Mouse (Mus musculus) liver, embryonic 15.5 days (tissue): ENCODE data around the gene Hist1h2bc. TPM values are rescaled to one million over a fixed set of nuclear protein-coding genes. Genes with fewer than 3 reads are reported as not detected.

Source experiments
- ATAC-seq: fragments of 200-750 bp; cut with Nextera tagmentation; 2 replicates; pipeline ENCODE4 v1.8.0; 2017; ENCODE audit warnings: moderate number of reproducible peaks, mild to moderate bottlenecking, moderate library complexity; ENCODE audit not compliant: insufficient read depth
- H3K27ac ChIP-seq: fragments of 300-500 bp; sonication (generic); replicated peaks from 2 replicates; pipeline ENCODE4 v1.5.1; 2015; ENCODE audit warnings: mild to moderate bottlenecking, inconsistent platforms
- H3K27me3 ChIP-seq: fragments of 300-500 bp; sonication (generic); 2 replicates; pipeline ENCODE4 v1.6.1; 2015; ENCODE audit warnings: mild to moderate bottlenecking, inconsistent platforms
- H3K36me3 ChIP-seq: fragments of 300-500 bp; sonication (generic); replicated peaks from 2 replicates; pipeline ENCODE4 v1.6.1; 2015; ENCODE audit warnings: moderate library complexity, mild to moderate bottlenecking, inconsistent platforms
- H3K4me1 ChIP-seq: fragments of 300-500 bp; sonication (generic); replicated peaks from 2 replicates; pipeline ENCODE4 v1.6.1; 2015; ENCODE audit warnings: inconsistent platforms
- H3K4me2 ChIP-seq: fragments of 300-500 bp; sonication (generic); 2 replicates; pipeline ENCODE4 v1.6.1; 2015; ENCODE audit warnings: moderate library complexity, mild to moderate bottlenecking, inconsistent platforms
- H3K4me3 ChIP-seq: fragments of 300-500 bp; sonication (generic); replicated peaks from 2 replicates; pipeline ENCODE4 v1.5.1; 2015; ENCODE audit warnings: mild to moderate bottlenecking, inconsistent platforms
- H3K9ac ChIP-seq: fragments of 300-500 bp; sonication (generic); 2 replicates; pipeline ENCODE4 v1.6.1; 2015; ENCODE audit warnings: moderate library complexity, mild to moderate bottlenecking, inconsistent platforms
- H3K9me3 ChIP-seq: fragments of 300-500 bp; sonication (generic); replicated peaks from 2 replicates; pipeline ENCODE4 v1.6.1; 2016; ENCODE audit warnings: inconsistent platforms
- WGBS: fragments of 180-500 bp; shearing (Covaris S2); methylation state at CpG from one replicate; pipeline ENCODE4 v1.1.7; 2015; ENCODE audit warnings: mixed read lengths; ENCODE audit not compliant: insufficient replicate concordance; 5-methylcytosine and 5-hydroxymethylcytosine counted together
- microRNA-seq: library from miRNA; unstranded; fragments of <30 nt; microRNA quantifications from one replicate; pipeline ENCODE4, GENCODE M21; 2016
- polyA plus RNA-seq: library from polyadenylated mRNA; unstranded; fragments of >200 nt; fragmentation: Nextera tagmentation; extraction: Ambion mirVana; gene quantifications from 2 replicates; pipeline ENCODE4 v1.2.1, GENCODE M21; 2015

Hist1h2bc gene
- polyA plus RNA-seq, 1 experiment from 2014 or later = 136 TPM

DNA sequence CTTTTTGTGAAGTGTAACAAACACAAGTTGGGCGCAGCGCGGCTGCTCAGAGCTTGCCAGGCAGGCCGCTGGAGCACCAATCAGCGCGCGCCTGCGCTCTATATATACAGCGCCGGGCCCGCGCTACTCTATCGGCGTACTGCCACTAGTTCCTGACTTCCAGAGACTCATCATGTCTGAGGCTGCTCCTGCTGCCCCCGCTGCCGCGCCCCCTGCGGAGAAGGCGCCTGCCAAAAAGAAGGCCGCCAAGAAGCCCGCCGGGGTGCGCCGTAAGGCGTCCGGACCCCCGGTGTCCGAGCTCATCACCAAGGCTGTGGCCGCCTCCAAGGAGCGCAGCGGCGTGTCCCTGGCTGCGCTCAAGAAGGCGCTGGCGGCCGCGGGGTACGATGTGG, 54.7 kb downstream of the Hist1h2bc start, which contains the start of gene Hist1h1c:
Gene Hist1h1c, plus strand, starts transcription at position 132 of the 392 bp plus-strand sequence.
- H3K9ac ChIP-seq = peak within 1 kb of the TSS; percentile 87
- 1% methylated on average over 38 of the region's 38 CpGs for WGBS
- H3K4me2 ChIP-seq = peak within 1 kb of the TSS; percentile 81
- H3K9me3 ChIP-seq = no peaks in the 10 kb centered on the region
- H3K4me1 ChIP-seq = peaks cover 34% of the 10 kb centered on the region
- no peaks in the 10 kb centered on the region for H3K27me3 ChIP-seq
- H3K36me3 ChIP-seq = no peaks in the 10 kb centered on the region
- ATAC-seq = peak; percentile 77
- peak within 1 kb of the TSS; percentile 100 for H3K27ac ChIP-seq
- H3K4me3 ChIP-seq = peak within 1 kb of the TSS; percentile 60

- Histone ChIP-seq H3K4me2 (peak overlapping the region; percentile 81), H3K9me3 (no peaks in the 10 kb centered on the region), H3K4me3 (peak overlapping the region; percentile 60), H3K27me3 (no peaks in the 10 kb centered on the region), H3K27ac (peak overlapping the region; percentile 100), H3K4me1 (peaks cover 35% of the 10 kb centered on the region), H3K9ac (peak overlapping the region; percentile 87), H3K36me3 (no peaks in the 10 kb centered on the region)
- peak; percentile 81 for ATAC-seq
- under 1% methylated on average over 39 of the region's 39 CpGs for WGBS
Measured at GRCm38 (mm10) chr13:23739069-23739921, 55.3 kb downstream of the Hist1h2bc start.

DNA sequence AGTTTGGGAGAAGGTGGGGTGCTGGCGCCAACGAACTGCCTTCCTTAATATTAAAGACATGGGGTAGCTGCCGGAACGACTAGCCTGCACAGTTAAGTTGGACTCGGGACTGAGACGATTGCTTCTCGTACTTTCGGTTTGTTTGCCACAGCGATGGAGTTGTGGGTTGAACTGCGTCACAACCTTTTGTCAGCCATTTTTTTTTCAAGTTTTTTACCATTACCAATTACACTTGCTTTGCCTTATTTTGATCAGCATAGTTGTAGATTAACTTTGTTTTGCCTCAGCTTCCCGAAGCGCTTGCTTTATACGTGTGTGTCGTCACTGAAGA, 55.9 kb downstream of the Hist1h2bc start:
- Histone ChIP-seq H3K27me3 (no peaks in the 10 kb centered on the region), H3K4me2 (peak overlapping the region; percentile 81), H3K9ac (peak overlapping the region; percentile 87), H3K27ac (peak overlapping the region; percentile 100), H3K9me3 (no peaks in the 10 kb centered on the region), H3K36me3 (no peaks in the 10 kb centered on the region), H3K4me3 (peak overlapping the region; percentile 60), H3K4me1 (peaks cover 39% of the 10 kb centered on the region)
- ATAC-seq = no peak
- WGBS = under 1% methylated on average over 14 of the region's 14 CpGs

DNA sequence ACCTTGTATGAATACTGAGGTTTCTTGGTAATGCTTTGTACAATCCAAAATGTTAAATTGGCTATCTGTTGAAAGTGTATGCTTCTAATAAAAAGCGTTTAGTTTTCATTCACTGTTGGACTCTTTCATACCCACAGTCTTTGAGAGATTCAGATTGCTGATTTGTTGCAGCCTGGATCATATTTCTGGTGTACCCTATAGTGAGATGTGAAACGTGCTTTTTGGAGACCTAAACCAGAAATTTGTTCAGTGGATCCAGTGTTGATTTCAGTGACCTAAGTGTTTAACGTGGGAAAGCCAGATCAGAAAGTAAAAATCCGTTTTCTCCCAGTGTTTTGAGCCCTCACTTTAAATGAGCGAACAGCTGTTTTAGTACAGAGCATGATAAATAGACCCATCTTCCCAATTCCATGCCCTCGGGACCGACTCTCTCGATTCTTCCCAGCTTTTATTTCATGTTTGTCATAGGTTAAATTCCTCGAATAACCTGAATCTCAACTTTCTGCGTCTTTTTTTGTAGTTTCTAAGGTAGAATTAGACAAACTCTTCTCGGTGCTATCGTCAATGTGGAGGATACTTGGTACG, 56.3 kb downstream of the Hist1h2bc start:
- no peak for ATAC-seq

DNA sequence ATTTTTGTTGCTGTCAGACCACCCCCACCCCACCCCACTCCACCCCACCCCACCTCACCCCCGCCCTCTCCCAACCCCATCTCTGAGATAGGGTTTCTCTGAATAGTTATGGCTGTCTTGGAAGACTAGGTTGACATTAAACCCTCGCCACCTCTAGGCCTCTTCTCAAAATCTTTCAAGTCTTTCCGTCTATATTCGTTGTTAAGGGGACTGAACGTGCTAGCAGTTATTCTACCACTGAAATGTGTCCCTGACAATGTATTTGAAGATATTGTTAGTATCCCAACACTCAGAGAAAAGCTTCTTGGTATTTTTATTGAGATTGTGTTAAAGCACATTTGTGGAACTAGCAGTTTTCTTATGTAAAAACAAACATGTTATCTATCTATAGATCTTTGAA, 56.9 kb downstream of the Hist1h2bc start:
- no peak for ATAC-seq
- Histone ChIP-seq H3K27ac (peak overlapping the region; percentile 100), H3K9me3 (no peaks in the 10 kb centered on the region), H3K4me2 (peak overlapping the region; percentile 81), H3K27me3 (no peaks in the 10 kb centered on the region), H3K4me1 (peaks cover 39% of the 10 kb centered on the region), H3K4me3 (peak overlapping the region; percentile 60), H3K36me3 (no peaks in the 10 kb centered on the region), H3K9ac (peak overlapping the region; percentile 87)
- WGBS = 25% methylated on average over 5 of the region's 5 CpGs

More for the DNA sequence above, 56.3 kb downstream of the Hist1h2bc start:
- 16% methylated on average over 13 of the region's 13 CpGs for WGBS
- Histone ChIP-seq H3K27ac (peak overlapping the region; percentile 100), H3K27me3 (no peaks in the 10 kb centered on the region), H3K9me3 (no peaks in the 10 kb centered on the region), H3K4me2 (peak overlapping the region; percentile 81), H3K4me1 (peaks cover 39% of the 10 kb centered on the region), H3K36me3 (no peaks in the 10 kb centered on the region), H3K4me3 (peak overlapping the region; percentile 60), H3K9ac (peak overlapping the region; percentile 87)

GRCm38 (mm10) chr13:23742007-23742406, 58.0 kb downstream of the Hist1h2bc start:
- H3K27ac ChIP-seq = peak overlapping the region; percentile 85
- no peak for ATAC-seq
- peaks cover 39% of the 10 kb centered on the region for H3K4me1 ChIP-seq
- H3K4me2 ChIP-seq = peak overlapping the region; percentile 52
- no peaks in the 10 kb centered on the region for H3K36me3 ChIP-seq
- H3K4me3 ChIP-seq = peak overlapping the region; percentile 13
- H3K9me3 ChIP-seq = no peaks in the 10 kb centered on the region
- peak overlapping the region; percentile 19 for H3K9ac ChIP-seq
- no peaks in the 10 kb centered on the region for H3K27me3 ChIP-seq

Small RNA genes within 50 kb of the gene (microRNA-seq; reads per million reads assigned to microRNA genes)
- gene Gm44350 = not detected

Other genes starting within 250 kb of the Hist1h2bc start
- gene Btn1a1, start 218.3 kb upstream of the Hist1h2bc start, polyA plus RNA-seq = 1.6 and 2.1 TPM in 2 replicates
- not detected in 2 replicates for gene Btn2a2, start 195.3 kb upstream of the Hist1h2bc start, polyA plus RNA-seq
- 4.6 and 7.0 TPM in 2 replicates for gene Hist1h4h, start 153.1 kb upstream of the Hist1h2bc start, polyA plus RNA-seq
- 8.3 and 9.7 TPM in 2 replicates for gene Hist1h2af, start 150.3 kb upstream of the Hist1h2bc start, polyA plus RNA-seq
- 9.4 and 11.7 TPM in 2 replicates for gene Hist1h3g, start 148.8 kb upstream of the Hist1h2bc start, polyA plus RNA-seq
- 1.5 and 1.6 TPM in 2 replicates for gene Hist1h2bh, start 140.8 kb upstream of the Hist1h2bc start, polyA plus RNA-seq
- 0.99 and 1.4 TPM in 2 replicates for gene Hist1h3f, start 140.1 kb upstream of the Hist1h2bc start, polyA plus RNA-seq
- 1.4 and 2.5 TPM in 2 replicates for gene Hist1h4f, start 132.6 kb upstream of the Hist1h2bc start, polyA plus RNA-seq
- gene Hist1h1d, start 130.9 kb upstream of the Hist1h2bc start, polyA plus RNA-seq = 1.1 TPM in 2 replicates
- gene Hist1h3e, start 121.8 kb upstream of the Hist1h2bc start, polyA plus RNA-seq = 2.7 and 4.4 TPM in 2 replicates
- gene Hist1h2ae, start 113.0 kb upstream of the Hist1h2bc start, polyA plus RNA-seq = 75.0 and 100 TPM in 2 replicates
- gene Hist1h2bg, start 112.8 kb upstream of the Hist1h2bc start, polyA plus RNA-seq = 10.0 and 11.6 TPM in 2 replicates
- gene Hist1h2bf, start 110.0 kb upstream of the Hist1h2bc start, polyA plus RNA-seq = 4.0 and 6.7 TPM in 2 replicates
- 3.6 and 4.1 TPM in 2 replicates for gene Hist1h2ad, start 109.8 kb upstream of the Hist1h2bc start, polyA plus RNA-seq
- 6.0 and 7.4 TPM in 2 replicates for gene Hist1h3d, start 108.4 kb upstream of the Hist1h2bc start, polyA plus RNA-seq
- 125 and 146 TPM in 2 replicates for gene Hist1h4d, start 102.6 kb upstream of the Hist1h2bc start, polyA plus RNA-seq
- 1.8 and 1.9 TPM in 2 replicates for gene Hist1h2be, start 63.1 kb upstream of the Hist1h2bc start, polyA plus RNA-seq
- gene Hist1h1e, start 61.6 kb upstream of the Hist1h2bc start, polyA plus RNA-seq = 24.7 and 26.6 TPM in 2 replicates
- gene Hist1h2ac, start 251 bp upstream of the Hist1h2bc start, polyA plus RNA-seq = 1.2 and 1.4 TPM in 2 replicates
- 0.17 TPM in 1 of 2 replicates, not detected in the other for gene Hist1h1t, start 11.6 kb downstream of the Hist1h2bc start, polyA plus RNA-seq
- gene Hist1h4c, start 14.3 kb downstream of the Hist1h2bc start, polyA plus RNA-seq = 7.3 and 8.8 TPM in 2 replicates
- 13.6 and 16.4 TPM in 2 replicates for gene Hfe, start 26.7 kb downstream of the Hist1h2bc start, polyA plus RNA-seq
- 81.0 and 85.5 TPM in 2 replicates for gene Hist1h1c, start 54.6 kb downstream of the Hist1h2bc start, polyA plus RNA-seq
- gene Hist1h3c, start 61.4 kb downstream of the Hist1h2bc start, polyA plus RNA-seq = 6.4 and 7.3 TPM in 2 replicates
- gene Hist1h2bb, start 62.5 kb downstream of the Hist1h2bc start, polyA plus RNA-seq = 5.6 and 5.7 TPM in 2 replicates
- gene Hist1h2ab, start 66.9 kb downstream of the Hist1h2bc start, polyA plus RNA-seq = 60.0 and 64.5 TPM in 2 replicates
- 13.6 and 15.4 TPM in 2 replicates for gene Hist1h3b, start 68.1 kb downstream of the Hist1h2bc start, polyA plus RNA-seq
- 2.7 and 4.1 TPM in 2 replicates for gene Hist1h4b, start 72.8 kb downstream of the Hist1h2bc start, polyA plus RNA-seq
- gene Hist1h4a, start 77.0 kb downstream of the Hist1h2bc start, polyA plus RNA-seq = 0.40 TPM in 1 of 2 replicates, not detected in the other
- gene Hist1h3a, start 78.2 kb downstream of the Hist1h2bc start, polyA plus RNA-seq = 6.4 and 7.6 TPM in 2 replicates
- gene Hist1h1a, start 79.5 kb downstream of the Hist1h2bc start, polyA plus RNA-seq = 3.5 and 4.3 TPM in 2 replicates
- not detected in 2 replicates for gene Trim38, start 85.7 kb downstream of the Hist1h2bc start, polyA plus RNA-seq
- gene Slc17a2, start 122.8 kb downstream of the Hist1h2bc start, polyA plus RNA-seq = 1.5 and 1.8 TPM in 2 replicates
- 6.5 and 7.5 TPM in 2 replicates for gene Slc17a3, start 155.2 kb downstream of the Hist1h2bc start, polyA plus RNA-seq
- 0.32 and 0.59 TPM in 2 replicates for gene Slc17a1, start 183.6 kb downstream of the Hist1h2bc start, polyA plus RNA-seq
- 0.09 and 0.24 TPM in 2 replicates for gene Slc17a4, start 230.8 kb downstream of the Hist1h2bc start, polyA plus RNA-seq
- gene Hist1h2ba, start 250.0 kb downstream of the Hist1h2bc start, polyA plus RNA-seq = not detected in 2 replicates